Mouse (Mus musculus): ENCODE measurements around the gene Ctc1. TPM values are rescaled to one million over a fixed set of nuclear protein-coding genes. Genes with fewer than 3 reads are reported as not detected.

Ctc1 gene
- polyA plus RNA-seq, 1 experiment, result 30.1 TPM

GRCm38 (mm10) chr11:69072666-69073064 is 57.0 kb downstream of the Ctc1 start:
- H3K4me3 ChIP-seq (replicated peaks; ENCODE audit: extremely low read depth, low read depth, low read length), result peak overlapping the region; percentile 31
- WGBS, result 16% methylated on average over 9 of the region's 9 CpGs
- TF ChIP-seq POLR2A (IDR thresholded peaks at IDR 0.05; ENCODE audit: borderline replicate concordance, extremely low read depth, low read depth, low read length), result no peak
- no peak for TF ChIP-seq CTCF (IDR thresholded peaks at IDR 0.05; ENCODE audit: insufficient read depth, low read length)
- no peak for DNase-seq
- H3K4me1 ChIP-seq (ENCODE audit: control insufficient read depth, insufficient read depth, low read length), result peaks cover 9% of the 10 kb centered on the region

GRCm38 (mm10) chr11:69073065-69073888 is 57.6 kb downstream of the Ctc1 start:
- peak; percentile 62; the same call in 1 of the 2 replicates for TF ChIP-seq POLR2A (IDR thresholded peaks at IDR 0.05; ENCODE audit: borderline replicate concordance, extremely low read depth, low read depth, low read length)
- no peak for TF ChIP-seq CTCF (IDR thresholded peaks at IDR 0.05; ENCODE audit: insufficient read depth, low read length)
- Histone ChIP-seq H3K4me1 (ENCODE audit: control insufficient read depth, insufficient read depth, low read length) (peaks cover 9% of the 10 kb centered on the region), H3K4me3 (replicated peaks; ENCODE audit: extremely low read depth, low read depth, low read length) (no peak overlapping the region)
- under 1% methylated on average over 14 of the region's 14 CpGs for WGBS
- DNase-seq, result peak; percentile 61

GRCm38 (mm10) chr11:69073951-69074775 is 58.5 kb downstream of the Ctc1 start:
- TF ChIP-seq POLR2A (IDR thresholded peaks at IDR 0.05; ENCODE audit: borderline replicate concordance, extremely low read depth, low read depth, low read length) (no peak), CTCF (IDR thresholded peaks at IDR 0.05; ENCODE audit: insufficient read depth, low read length) (no peak)
- no peak for DNase-seq
- H3K4me1 ChIP-seq (ENCODE audit: control insufficient read depth, insufficient read depth, low read length), result peaks cover 9% of the 10 kb centered on the region
- H3K4me3 ChIP-seq (replicated peaks; ENCODE audit: extremely low read depth, low read depth, low read length), result no peak overlapping the region
- WGBS, result 39% methylated on average over 6 of the region's 6 CpGs

DNA sequence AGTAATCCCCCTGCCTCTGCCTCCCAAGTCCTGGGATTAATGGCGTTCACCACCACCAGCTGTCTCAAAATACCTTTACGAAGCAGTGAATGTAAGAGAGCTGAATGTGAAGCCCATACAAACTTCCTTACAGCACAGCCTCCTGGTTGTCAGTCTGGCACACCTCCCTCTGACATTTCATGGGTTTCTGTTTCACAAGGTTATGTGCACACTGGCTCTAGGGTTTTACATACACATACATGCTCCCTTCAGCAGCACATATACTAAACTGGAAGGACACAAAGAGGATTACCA is 59.0 kb downstream of the Ctc1 start:
- no peak overlapping the region for H3K4me3 ChIP-seq (replicated peaks; ENCODE audit: extremely low read depth, low read depth, low read length)
- 72% methylated on average over 2 of the region's 2 CpGs for WGBS
- DNase-seq, result no peak
- no peak for TF ChIP-seq CTCF (IDR thresholded peaks at IDR 0.05; ENCODE audit: insufficient read depth, low read length)
- TF ChIP-seq POLR2A (IDR thresholded peaks at IDR 0.05; ENCODE audit: borderline replicate concordance, extremely low read depth, low read depth, low read length), result no peak
- H3K4me1 ChIP-seq (ENCODE audit: control insufficient read depth, insufficient read depth, low read length), result peaks cover 9% of the 10 kb centered on the region

GRCm38 (mm10) chr11:69075764-69076479 is 60.2 kb downstream of the Ctc1 start:
- no peak for TF ChIP-seq CTCF (IDR thresholded peaks at IDR 0.05; ENCODE audit: insufficient read depth, low read length)
- Histone ChIP-seq H3K4me3 (replicated peaks; ENCODE audit: extremely low read depth, low read depth, low read length) (no peak overlapping the region), H3K4me1 (ENCODE audit: control insufficient read depth, insufficient read depth, low read length) (peaks cover 9% of the 10 kb centered on the region)
- DNase-seq, result no peak
- 51% methylated on average over 9 of the region's 9 CpGs for WGBS

- WGBS, result 65% methylated on average over 5 of the region's 5 CpGs
- no peak for DNase-seq
- TF ChIP-seq CTCF (IDR thresholded peaks at IDR 0.05; ENCODE audit: insufficient read depth, low read length) (no peak), POLR2A (IDR thresholded peaks at IDR 0.05; ENCODE audit: borderline replicate concordance, extremely low read depth, low read depth, low read length) (no peak)
- peaks cover 6% of the 10 kb centered on the region; the same call in 1 of the 2 replicates for H3K4me1 ChIP-seq (ENCODE audit: control insufficient read depth, insufficient read depth, low read length)
- no peak overlapping the region for H3K4me3 ChIP-seq (replicated peaks; ENCODE audit: extremely low read depth, low read depth, low read length)
These were observed 60.9 kb downstream of the Ctc1 start for GRCm38 (mm10) chr11:69076572-69076971.

- no peak overlapping the region for H3K4me3 ChIP-seq (replicated peaks; ENCODE audit: extremely low read depth, low read depth, low read length)
- no peak for TF ChIP-seq POLR2A (IDR thresholded peaks at IDR 0.05; ENCODE audit: borderline replicate concordance, extremely low read depth, low read depth, low read length)
- TF ChIP-seq CTCF (IDR thresholded peaks at IDR 0.05; ENCODE audit: insufficient read depth, low read length), result no peak
- WGBS, result 82% methylated on average over 9 of the region's 9 CpGs
- no peak for DNase-seq
- H3K4me1 ChIP-seq (ENCODE audit: control insufficient read depth, insufficient read depth, low read length), result peaks cover 6% of the 10 kb centered on the region; the same call in 1 of the 2 replicates
These were observed 61.6 kb downstream of the Ctc1 start for GRCm38 (mm10) chr11:69077316-69077715.

DNA sequence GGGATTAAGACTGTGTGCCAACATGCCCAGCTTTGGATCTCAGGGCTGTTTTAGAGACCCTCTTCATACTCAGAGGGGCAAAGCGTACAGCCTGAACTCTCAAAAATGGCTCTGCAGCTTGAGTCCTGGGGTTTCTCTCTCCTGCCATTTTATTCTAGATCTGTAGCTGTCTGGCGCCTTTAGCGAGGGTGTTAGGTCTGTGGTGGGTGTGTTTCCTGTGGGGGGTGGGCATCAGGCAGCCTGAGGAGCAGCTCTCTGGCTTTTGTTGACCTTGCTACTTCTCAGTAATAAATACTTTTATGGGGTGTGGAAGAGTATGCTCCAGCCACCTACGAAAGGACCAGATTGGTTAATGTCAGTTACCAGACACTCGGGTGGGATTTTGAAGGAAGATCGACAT is 62.3 kb downstream of the Ctc1 start:
- 77% methylated on average over 6 of the region's 6 CpGs for WGBS
- H3K4me1 ChIP-seq (ENCODE audit: control insufficient read depth, insufficient read depth, low read length), result peaks cover 3% of the 10 kb centered on the region; the same call in 1 of the 2 replicates
- no peak for DNase-seq
- TF ChIP-seq POLR2A (IDR thresholded peaks at IDR 0.05; ENCODE audit: borderline replicate concordance, extremely low read depth, low read depth, low read length) (no peak), CTCF (IDR thresholded peaks at IDR 0.05; ENCODE audit: insufficient read depth, low read length) (no peak)
- no peak overlapping the region for H3K4me3 ChIP-seq (replicated peaks; ENCODE audit: extremely low read depth, low read depth, low read length)

- Histone ChIP-seq H3K4me1 (ENCODE audit: control insufficient read depth, insufficient read depth, low read length) (no peaks in the 10 kb centered on the region), H3K4me3 (replicated peaks; ENCODE audit: extremely low read depth, low read depth, low read length) (no peak overlapping the region)
- 43% methylated on average over 5 of the region's 5 CpGs for WGBS
- TF ChIP-seq CTCF (IDR thresholded peaks at IDR 0.05; ENCODE audit: insufficient read depth, low read length) (no peak), POLR2A (IDR thresholded peaks at IDR 0.05; ENCODE audit: borderline replicate concordance, extremely low read depth, low read depth, low read length) (no peak)
- no peak for DNase-seq
These were observed 63.2 kb downstream of the Ctc1 start for GRCm38 (mm10) chr11:69078805-69079438.
